Mouse (Mus musculus) cerebellum, adult 11-12 months (tissue): Measurements from ENCODE around the gene Cdan1.
"Not testable (repeated sequence)": the region's sequence is repeated elsewhere in the genome, so short reads cannot be mapped to it uniquely, and the experiment has no call there.

Experiments
- DNase-seq: peaks from one replicate; pipeline ENCODE4 v3.0.0; 2022

The Cdan1 gene

GRCm38 (mm10) chr2:120731877-120732530 is 117.9 kb downstream of the Cdan1 start:
- no peak for DNase-seq

GRCm38 (mm10) chr2:120731167-120731862 is 118.6 kb downstream of the Cdan1 start:
- peak; percentile 92 for DNase-seq

GRCm38 (mm10) chr2:120730639-120731166 is 119.2 kb downstream of the Cdan1 start:
- no peak for DNase-seq

- DNase-seq = peak; percentile 28
Observed at GRCm38 (mm10) chr2:120729775-120730585, 119.9 kb downstream of the Cdan1 start.

- DNase-seq = no peak
Observed at GRCm38 (mm10) chr2:120724176-120724575, 125.8 kb downstream of the Cdan1 start.

- DNase-seq = no peak
Observed at GRCm38 (mm10) chr2:120723621-120724020, 126.3 kb downstream of the Cdan1 start.

- no peak for DNase-seq
Observed at GRCm38 (mm10) chr2:120722491-120722890, 127.4 kb downstream of the Cdan1 start.

- no peak for DNase-seq
Observed at GRCm38 (mm10) chr2:120721911-120722310, 128.0 kb downstream of the Cdan1 start.

GRCm38 (mm10) chr2:120720821-120721220 is 129.1 kb downstream of the Cdan1 start:
- no peak for DNase-seq

- no peak for DNase-seq
Observed at GRCm38 (mm10) chr2:120718496-120718895, 131.4 kb downstream of the Cdan1 start.

GRCm38 (mm10) chr2:120713441-120713840 is 136.5 kb downstream of the Cdan1 start:
- DNase-seq = no peak

GRCm38 (mm10) chr2:120710948-120711347 is 139.0 kb downstream of the Cdan1 start:
- DNase-seq = no peak

GRCm38 (mm10) chr2:120710154-120710553 is 139.8 kb downstream of the Cdan1 start:
- DNase-seq = no peak

- no peak for DNase-seq
Observed at GRCm38 (mm10) chr2:120707041-120707440, 142.9 kb downstream of the Cdan1 start.

- DNase-seq = no peak
Observed at GRCm38 (mm10) chr2:120702675-120703074, 147.3 kb downstream of the Cdan1 start.

GRCm38 (mm10) chr2:120700379-120700885 is 149.5 kb downstream of the Cdan1 start:
- DNase-seq = no peak

- no peak for DNase-seq
Observed at GRCm38 (mm10) chr2:120697767-120698166, 152.2 kb downstream of the Cdan1 start.

- DNase-seq = not testable (repeated sequence)
Observed at GRCm38 (mm10) chr2:120681151-120681550, 168.8 kb downstream of the Cdan1 start.

GRCm38 (mm10) chr2:120670253-120670652 is 179.7 kb downstream of the Cdan1 start:
- no peak for DNase-seq

- no peak for DNase-seq
Observed at GRCm38 (mm10) chr2:120667446-120667845, 182.5 kb downstream of the Cdan1 start.
